Mouse (Mus musculus) brain, embryonic 18.5 days (tissue): Measurements from ENCODE around the gene Dll4.

Experiments
- DNase-seq: peaks from one replicate; pipeline ENCODE4 v3.0.0-alpha.2; 2012; ENCODE audit warnings: low read depth, low spot score

The Dll4 gene

GRCm38 (mm10) chr2:119312380-119312958 lies 13.1 kb upstream of the Dll4 start:
- DNase-seq, result no peak

DNA sequence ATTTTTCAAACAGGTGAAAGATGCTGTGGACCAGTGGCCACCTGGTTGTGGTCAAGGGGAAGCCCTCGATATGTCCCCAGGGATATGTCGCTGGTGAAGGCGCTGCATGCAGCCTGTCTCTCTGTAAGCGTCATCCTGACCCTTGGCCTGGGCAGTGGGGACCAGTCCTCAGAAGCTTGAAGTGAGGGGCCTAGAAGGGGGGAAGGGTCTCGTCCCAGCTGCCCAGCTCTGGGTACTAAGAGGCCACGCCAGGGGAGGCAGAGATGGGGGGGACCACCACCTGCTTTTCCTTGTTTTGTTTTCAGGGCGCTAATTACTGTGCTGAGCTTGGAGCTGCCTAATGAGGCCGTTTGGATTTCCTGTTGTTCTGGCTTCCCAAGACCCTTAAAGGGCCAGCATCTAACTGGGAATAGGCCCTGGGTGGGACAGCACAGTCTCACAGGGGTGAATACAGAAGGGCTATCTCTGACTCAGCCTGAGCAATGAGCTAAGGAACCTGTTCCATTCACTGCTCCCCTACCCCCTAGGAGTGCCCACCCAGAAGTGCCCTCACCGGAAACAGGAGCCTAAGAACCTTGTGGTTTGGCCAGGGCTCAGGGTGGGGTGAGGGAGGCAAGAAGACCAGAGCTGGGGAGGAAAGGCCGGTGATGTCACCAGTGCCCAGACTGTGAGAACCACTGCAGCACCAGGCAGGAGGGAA lies 11.7 kb upstream of the Dll4 start:
- DNase-seq, result no peak

- DNase-seq, result no peak
Measured at GRCm38 (mm10) chr2:119314742-119315310, 10.8 kb upstream of the Dll4 start.

- DNase-seq, result no peak
Measured at GRCm38 (mm10) chr2:119318043-119318710, 7.4 kb upstream of the Dll4 start.

- no peak for DNase-seq
Measured at GRCm38 (mm10) chr2:119320571-119320970, 5.0 kb upstream of the Dll4 start.

DNA sequence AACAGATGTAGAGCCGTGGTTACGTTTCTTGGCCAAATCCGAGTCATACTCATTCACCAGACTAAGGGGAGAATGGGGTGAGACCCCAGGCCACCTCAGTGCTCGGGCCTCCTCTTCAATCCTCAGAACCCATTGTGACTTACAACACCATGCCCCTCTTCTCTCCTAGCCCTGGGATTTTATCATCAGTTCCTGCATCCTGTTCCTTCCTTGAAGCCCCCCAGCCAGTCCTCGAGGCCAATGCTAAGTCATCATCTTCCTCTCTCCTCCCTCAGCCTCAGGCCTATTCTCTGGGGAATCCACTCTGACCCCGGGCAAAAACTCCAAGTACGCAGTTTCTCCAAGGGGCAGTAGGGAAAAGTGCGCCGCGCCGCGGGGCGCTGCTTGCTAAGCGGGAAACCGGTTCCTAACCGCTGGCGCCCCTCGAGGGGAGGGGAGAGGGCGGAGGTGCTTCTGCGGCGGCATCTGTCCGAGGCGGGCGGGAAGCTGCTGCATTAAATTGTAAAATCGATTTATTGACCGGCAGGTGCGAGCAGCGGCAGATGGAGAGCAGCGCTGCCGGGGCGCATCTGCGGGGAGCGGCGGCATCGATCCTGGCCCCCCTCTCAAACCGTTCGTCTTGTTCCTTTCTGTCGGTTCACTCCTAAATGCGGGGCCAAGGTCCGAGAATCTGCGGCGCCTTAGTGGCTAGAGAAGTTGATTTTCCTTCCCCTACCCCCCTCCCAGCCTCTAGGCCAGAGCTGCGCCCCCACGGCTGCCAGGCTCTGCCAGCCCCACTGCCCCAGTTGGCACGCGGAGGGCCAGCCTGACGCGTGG lies 3.6 kb upstream of the Dll4 start:
- no peak for DNase-seq

- DNase-seq, result no peak
Measured at GRCm38 (mm10) chr2:119322587-119323300, 2.8 kb upstream of the Dll4 start.

GRCm38 (mm10) chr2:119323866-119324575 lies 1.6 kb upstream of the Dll4 start:
- DNase-seq, result no peak

DNA sequence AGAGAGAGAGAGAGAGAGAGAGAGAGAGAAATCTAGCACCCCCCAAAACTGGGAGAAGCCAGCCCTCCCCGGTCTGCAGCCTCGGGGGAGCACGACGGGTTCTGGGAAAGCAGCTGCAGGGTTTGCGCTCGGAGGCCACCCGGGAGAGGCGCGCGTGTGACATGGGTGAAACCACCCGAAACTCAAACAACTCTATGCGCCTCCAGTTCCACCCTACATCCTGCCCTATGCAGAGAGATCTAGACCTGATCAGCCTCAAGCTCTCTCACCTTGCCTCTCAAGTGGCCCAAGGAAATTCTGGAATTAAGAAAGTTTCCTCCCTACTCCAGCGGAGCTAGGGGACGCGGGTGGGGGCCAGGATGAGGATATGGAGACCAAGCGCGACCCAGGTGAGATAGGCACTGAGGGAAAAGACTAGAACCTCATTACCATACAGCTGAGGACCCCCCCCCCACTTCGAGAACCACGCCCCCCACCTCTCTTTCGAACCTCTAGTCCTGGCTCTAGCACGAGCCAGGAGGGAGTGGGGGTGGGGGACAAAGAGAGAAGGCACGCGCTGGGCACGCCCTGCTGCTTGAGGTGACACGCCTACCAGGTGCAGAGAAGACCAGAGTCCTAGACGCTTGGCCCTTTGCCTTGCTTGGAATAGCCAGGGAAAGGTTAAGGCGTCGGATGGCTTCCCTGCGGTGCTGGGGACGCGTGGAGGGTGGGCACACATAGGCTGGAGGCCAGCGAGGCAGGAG lies 837 bp upstream of the Dll4 start:
- DNase-seq, result no peak

DNA sequence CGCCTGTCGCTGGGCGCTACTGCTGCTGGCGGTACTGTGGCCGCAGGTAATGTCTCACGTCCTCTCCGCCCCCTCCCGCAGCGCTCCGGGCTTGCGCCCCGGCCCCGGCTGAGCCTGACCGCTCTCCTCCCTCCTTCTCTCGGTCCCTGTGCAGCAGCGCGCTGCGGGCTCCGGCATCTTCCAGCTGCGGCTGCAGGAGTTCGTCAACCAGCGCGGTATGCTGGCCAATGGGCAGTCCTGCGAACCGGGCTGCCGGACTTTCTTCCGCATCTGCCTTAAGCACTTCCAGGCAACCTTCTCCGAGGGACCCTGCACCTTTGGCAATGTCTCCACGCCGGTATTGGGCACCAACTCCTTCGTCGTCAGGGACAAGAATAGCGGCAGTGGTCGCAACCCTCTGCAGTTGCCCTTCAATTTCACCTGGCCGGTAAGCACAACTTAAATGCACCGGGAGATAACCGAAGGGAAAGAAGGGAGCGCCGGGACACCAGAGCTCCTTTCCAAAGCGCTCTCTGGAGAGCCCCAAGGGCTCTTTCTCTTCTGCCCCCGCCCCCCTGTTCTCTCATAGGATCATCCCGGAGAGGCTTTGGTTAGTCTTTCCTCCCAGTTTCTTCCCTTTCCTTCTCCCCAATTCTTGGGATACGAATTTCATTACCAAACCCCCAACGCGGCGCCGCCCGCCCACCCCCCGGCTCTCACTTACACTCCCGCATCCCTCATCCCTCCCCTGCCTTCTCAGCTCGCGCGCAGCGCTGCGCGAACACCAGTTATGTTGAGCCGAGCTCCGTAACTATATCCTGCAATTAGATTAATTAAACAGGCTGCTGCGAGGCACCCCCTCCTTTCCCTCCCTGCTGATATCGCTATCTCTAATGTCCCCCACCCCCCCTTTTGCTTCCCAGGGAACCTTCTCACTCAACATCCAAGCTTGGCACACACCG lies 847 bp downstream of the Dll4 start:
- DNase-seq, result no peak

GRCm38 (mm10) chr2:119327102-119327480 lies 1.5 kb downstream of the Dll4 start:
- DNase-seq, result no peak

DNA sequence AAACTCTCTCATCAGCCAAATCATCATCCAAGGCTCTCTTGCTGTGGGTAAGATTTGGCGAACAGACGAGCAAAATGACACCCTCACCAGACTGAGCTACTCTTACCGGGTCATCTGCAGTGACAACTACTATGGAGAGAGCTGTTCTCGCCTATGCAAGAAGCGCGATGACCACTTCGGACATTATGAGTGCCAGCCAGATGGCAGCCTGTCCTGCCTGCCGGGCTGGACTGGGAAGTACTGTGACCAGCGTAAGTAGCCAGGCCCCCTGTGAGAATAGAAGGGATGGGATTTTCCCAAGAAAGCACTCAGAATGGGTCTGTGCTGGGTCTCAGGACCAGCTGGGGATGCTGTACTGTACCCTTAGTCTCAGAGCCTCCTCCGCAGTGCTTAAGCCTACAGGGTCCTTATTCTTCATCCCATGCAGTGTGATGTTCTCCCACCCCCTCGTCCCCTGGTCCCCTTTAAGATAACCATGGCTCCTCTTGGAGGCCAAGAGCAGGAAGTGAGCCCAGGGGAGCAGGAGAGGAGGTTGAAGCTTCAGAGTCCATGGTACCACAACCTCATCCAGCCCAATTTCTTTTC lies 2.5 kb downstream of the Dll4 start:
- no peak for DNase-seq

DNA sequence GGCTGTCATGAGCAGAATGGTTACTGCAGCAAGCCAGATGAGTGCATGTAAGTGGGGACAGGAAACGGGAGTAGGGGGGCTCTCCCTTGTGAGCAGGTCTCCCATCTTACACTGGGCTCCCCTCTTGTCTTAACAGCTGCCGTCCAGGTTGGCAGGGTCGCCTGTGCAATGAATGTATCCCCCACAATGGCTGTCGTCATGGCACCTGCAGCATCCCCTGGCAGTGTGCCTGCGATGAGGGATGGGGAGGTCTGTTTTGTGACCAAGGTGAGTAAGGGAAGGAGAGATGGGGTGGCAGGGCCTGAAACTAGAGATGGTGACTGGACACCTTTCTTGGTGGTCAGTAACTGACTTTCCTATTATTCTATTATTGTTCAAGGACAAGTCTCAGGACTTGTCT lies 3.0 kb downstream of the Dll4 start:
- no peak for DNase-seq

GRCm38 (mm10) chr2:119329123-119329817 lies 3.7 kb downstream of the Dll4 start:
- DNase-seq, result no peak

DNA sequence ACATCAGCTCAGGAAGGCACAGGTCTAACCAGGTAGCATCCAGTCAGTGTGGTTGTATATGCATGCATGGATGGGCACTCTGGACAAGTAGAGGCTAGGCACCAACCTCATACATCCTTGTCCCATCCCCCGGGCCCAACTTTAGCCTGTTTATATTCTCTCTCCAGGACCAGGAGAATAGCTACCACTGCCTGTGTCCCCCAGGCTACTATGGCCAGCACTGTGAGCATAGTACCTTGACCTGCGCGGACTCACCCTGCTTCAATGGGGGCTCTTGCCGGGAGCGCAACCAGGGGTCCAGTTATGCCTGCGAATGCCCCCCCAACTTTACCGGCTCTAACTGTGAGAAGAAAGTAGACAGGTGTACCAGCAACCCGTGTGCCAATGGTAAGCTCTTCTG lies 5.2 kb downstream of the Dll4 start:
- DNase-seq, result no peak

DNA sequence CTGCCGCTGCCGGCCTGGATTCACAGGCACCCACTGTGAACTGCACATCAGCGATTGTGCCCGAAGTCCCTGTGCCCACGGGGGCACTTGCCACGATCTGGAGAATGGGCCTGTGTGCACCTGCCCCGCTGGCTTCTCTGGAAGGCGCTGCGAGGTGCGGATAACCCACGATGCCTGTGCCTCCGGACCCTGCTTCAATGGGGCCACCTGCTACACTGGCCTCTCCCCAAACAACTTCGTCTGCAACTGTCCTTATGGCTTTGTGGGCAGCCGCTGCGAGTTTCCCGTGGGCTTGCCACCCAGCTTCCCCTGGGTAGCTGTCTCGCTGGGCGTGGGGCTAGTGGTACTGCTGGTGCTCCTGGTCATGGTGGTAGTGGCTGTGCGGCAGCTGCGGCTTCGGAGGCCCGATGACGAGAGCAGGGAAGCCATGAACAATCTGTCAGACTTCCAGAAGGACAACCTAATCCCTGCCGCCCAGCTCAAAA lies 6.6 kb downstream of the Dll4 start:
- no peak for DNase-seq

- DNase-seq, result no peak
Measured at GRCm38 (mm10) chr2:119334135-119334534, 8.6 kb downstream of the Dll4 start.
